Mouse (Mus musculus) heart, embryonic 11.5 days (tissue): Measurements from ENCODE around the gene Eva1b. TPM values are rescaled to one million over a fixed set of nuclear protein-coding genes. Genes with fewer than 3 reads are reported as not detected.
"Not testable (repeated sequence)": the region's sequence is repeated elsewhere in the genome, so short reads cannot be mapped to it uniquely, and the experiment has no call there.

ENCODE experiments used
- ATAC-seq: fragments of 200-750 bp; cut with Nextera tagmentation; replicated peaks from 2 replicates; pipeline ENCODE4 v1.8.0; 2017; ENCODE audit warnings: moderate library complexity; ENCODE audit not compliant: insufficient number of reproducible peaks, low FRiP score, low TSS enrichment
- H3K27ac ChIP-seq: fragments of 300-500 bp; sonication (generic); 2 replicates; pipeline ENCODE4 v1.5.1; 2014; ENCODE audit warnings: mild to moderate bottlenecking, low read depth, low read length
- H3K27me3 ChIP-seq: fragments of 300-500 bp; sonication (generic); 2 replicates; pipeline ENCODE4 v1.6.1; 2014; ENCODE audit warnings: mild to moderate bottlenecking, low read length, mixed read lengths; ENCODE audit not compliant: control insufficient read depth, insufficient read depth
- H3K36me3 ChIP-seq: fragments of 300-500 bp; sonication (generic); 2 replicates; pipeline ENCODE4 v1.6.1; 2014; ENCODE audit warnings: mild to moderate bottlenecking, low read length, moderate library complexity, mixed read lengths; ENCODE audit not compliant: control insufficient read depth, insufficient read depth
- H3K4me1 ChIP-seq: fragments of 300-500 bp; sonication (generic); 2 replicates; pipeline ENCODE4 v1.6.1; 2014; ENCODE audit warnings: low read length; ENCODE audit not compliant: control insufficient read depth, insufficient read depth
- H3K4me2 ChIP-seq: fragments of 300-500 bp; sonication (generic); 2 replicates; pipeline ENCODE4 v1.6.1; 2014; ENCODE audit warnings: mild to moderate bottlenecking, moderate library complexity
- H3K4me3 ChIP-seq: fragments of 300-500 bp; sonication (generic); 2 replicates; pipeline ENCODE4 v1.5.1; 2014; ENCODE audit warnings: low read depth, low read length
- H3K9ac ChIP-seq: fragments of 300-500 bp; sonication (generic); 2 replicates; pipeline ENCODE4 v1.6.1; 2014; ENCODE audit warnings: mild to moderate bottlenecking, low read depth, low read length, moderate library complexity
- H3K9me3 ChIP-seq: fragments of 300-500 bp; sonication (generic); replicated peaks from 2 replicates; pipeline ENCODE4 v1.6.1; 2016; ENCODE audit warnings: low read length; ENCODE audit not compliant: control insufficient read depth
- WGBS: fragments of 180-500 bp; shearing (Covaris S2); extraction: QIAGEN DNeasy Blood & Tissue Kit; methylation state at CpG from one replicate; pipeline ENCODE4 v1.1.7; 2014; ENCODE audit not compliant: insufficient replicate concordance; 5-methylcytosine and 5-hydroxymethylcytosine counted together
- polyA plus RNA-seq: library from polyadenylated mRNA; unstranded; fragments of >200 nt; fragmentation: Nextera tagmentation; extraction: Ambion mirVana; gene quantifications from 2 replicates; pipeline ENCODE4 v1.2.1, GENCODE M21; 2014

The Eva1b gene
- polyA plus RNA-seq, 1 experiment from 2014 or later = 31.9 TPM

DNA sequence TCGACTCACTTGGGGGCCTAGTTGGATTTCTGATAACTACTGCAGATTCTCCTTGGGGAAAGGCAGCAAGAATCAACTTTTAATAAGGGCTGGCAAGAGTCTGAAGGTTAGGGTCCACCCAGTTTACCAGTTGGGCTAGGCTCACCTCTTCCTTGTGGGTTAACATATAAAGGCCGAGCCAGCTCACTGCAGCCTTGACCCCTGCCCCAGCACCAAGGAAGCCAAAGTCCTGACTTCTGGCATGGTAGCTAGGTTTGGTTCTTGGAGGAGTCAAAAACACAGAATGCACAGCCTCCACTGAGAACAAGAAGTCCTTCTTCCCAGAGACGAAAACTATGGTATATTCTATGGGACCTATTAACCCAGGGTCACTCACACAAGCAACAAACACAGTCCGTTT, 16.1 kb downstream of the Eva1b start:
- H3K4me2 ChIP-seq = peak overlapping the region; percentile 99
- no peak overlapping the region for H3K27ac ChIP-seq
- no peak overlapping the region for H3K9ac ChIP-seq
- WGBS = 58% methylated on average over 4 of the region's 4 CpGs
- H3K36me3 ChIP-seq = peaks cover 15% of the 10 kb centered on the region
- ATAC-seq = no peak
- H3K9me3 ChIP-seq = no peaks in the 10 kb centered on the region
- peaks cover 15% of the 10 kb centered on the region for H3K4me1 ChIP-seq
- no peak overlapping the region for H3K4me3 ChIP-seq
- no peaks in the 10 kb centered on the region for H3K27me3 ChIP-seq

DNA sequence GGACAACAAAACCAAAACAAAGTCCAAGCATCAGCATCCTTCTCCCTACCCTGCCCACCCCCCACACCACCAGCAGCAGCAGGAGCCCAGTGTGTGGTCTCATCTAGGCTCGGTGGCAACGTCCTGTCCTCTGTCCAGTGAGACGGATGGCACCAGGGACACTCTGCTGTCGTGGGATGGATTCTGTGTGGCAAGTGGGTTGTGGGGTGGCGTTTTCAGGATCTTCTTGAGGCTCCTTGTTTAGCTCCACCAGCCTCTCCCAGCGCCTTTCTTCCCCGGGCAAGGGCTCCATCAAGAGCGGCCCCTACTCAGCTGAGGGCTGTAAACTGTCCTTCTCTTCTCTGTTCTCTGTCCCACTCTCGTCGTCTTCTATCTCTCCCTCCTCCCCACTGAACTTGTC, 17.5 kb downstream of the Eva1b start:
- not testable (repeated sequence) for H3K4me2 ChIP-seq, H3K27ac ChIP-seq, H3K9me3 ChIP-seq, H3K4me3 ChIP-seq, ATAC-seq, H3K27me3 ChIP-seq, H3K9ac ChIP-seq
- Histone ChIP-seq H3K4me1 (peaks cover 15% of the 10 kb centered on the region), H3K36me3 (peaks cover 27% of the 10 kb centered on the region)
- 69% methylated on average over 8 of the region's 10 CpGs for WGBS

DNA sequence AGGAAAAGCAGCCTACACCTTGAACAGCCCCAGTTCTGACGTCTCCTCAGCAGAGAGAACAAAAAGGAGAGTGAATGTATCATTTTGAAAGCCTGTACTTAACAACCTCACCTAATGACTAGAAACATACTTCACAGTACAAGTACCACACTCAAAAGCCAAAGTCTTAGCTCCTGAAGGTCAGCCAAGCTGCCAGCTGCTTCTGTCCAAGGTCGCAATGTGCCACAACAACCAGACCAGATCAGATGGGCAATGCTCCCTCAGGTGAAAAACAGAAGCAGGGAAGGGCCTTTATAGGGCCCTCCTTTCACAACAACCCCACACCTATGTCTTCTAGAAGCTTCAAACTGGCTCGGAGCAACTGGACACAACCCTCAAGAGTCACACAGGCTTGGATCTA, 18.5 kb downstream of the Eva1b start:
- H3K27ac ChIP-seq = peak overlapping the region; percentile 25; the same call in 1 of the 2 replicates
- WGBS = 79% methylated on average over 3 of the region's 3 CpGs
- ATAC-seq = no peak

DNA sequence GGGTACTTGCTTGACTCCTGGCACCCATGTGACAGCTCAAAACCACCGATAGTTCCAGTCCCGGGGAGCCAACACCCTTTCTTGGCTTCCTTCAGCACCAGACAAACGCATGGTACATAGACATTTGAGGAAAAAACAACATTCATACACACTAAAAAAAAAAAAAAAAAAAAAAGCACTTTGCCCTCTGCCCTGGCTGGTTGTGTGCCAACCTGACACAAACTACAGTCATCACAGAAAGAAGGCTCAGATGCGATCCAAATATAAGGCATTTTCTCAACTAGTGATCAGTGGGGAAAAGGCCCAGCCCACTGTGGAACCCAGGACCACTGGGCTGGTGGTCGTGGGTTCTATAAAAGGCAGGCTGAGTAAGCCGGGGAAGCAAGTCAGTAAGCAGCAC, 21.3 kb downstream of the Eva1b start:
- Histone ChIP-seq H3K27me3 (no peaks in the 10 kb centered on the region), H3K27ac (no peak overlapping the region), H3K4me2 (no peak overlapping the region), H3K36me3 (peaks cover 43% of the 10 kb centered on the region), H3K9me3 (no peaks in the 10 kb centered on the region), H3K4me3 (no peak overlapping the region), H3K4me1 (0 out of 2 replicates have a peak, but pooled peaks cover 6% of the 10 kb centered on the region), H3K9ac (no peak overlapping the region)
- ATAC-seq = no peak
- WGBS = 86% methylated on average over 6 of the region's 6 CpGs

More for the DNA sequence above, 18.5 kb downstream of the Eva1b start:
- H3K9me3 ChIP-seq = no peaks in the 10 kb centered on the region
- H3K9ac ChIP-seq = no peak overlapping the region
- H3K27me3 ChIP-seq = no peaks in the 10 kb centered on the region
- peaks cover 35% of the 10 kb centered on the region for H3K36me3 ChIP-seq
- no peak overlapping the region for H3K4me3 ChIP-seq
- no peak overlapping the region for H3K4me2 ChIP-seq
- peaks cover 15% of the 10 kb centered on the region for H3K4me1 ChIP-seq

DNA sequence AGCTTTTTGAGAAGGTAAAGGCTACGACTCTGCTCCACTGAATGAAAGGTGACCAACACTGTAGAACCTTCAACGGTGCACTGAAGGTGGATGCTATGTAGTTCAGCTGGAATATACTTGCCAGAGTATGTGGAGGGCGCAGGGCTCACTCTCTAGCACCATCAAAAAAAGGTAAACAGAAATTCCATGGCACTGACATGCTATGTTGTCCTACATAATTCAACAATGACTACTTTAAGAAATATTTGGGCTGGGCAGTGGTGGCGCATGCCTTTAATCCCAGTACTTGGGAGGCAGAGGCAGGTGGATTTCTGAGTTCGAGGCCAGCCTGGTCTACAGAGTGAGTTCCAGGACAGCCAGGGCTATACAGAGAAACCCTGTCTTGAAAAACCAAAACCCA, 23.2 kb downstream of the Eva1b start:
- not testable (repeated sequence) for H3K27ac ChIP-seq, H3K9ac ChIP-seq, H3K4me1 ChIP-seq, H3K4me3 ChIP-seq, H3K9me3 ChIP-seq, H3K27me3 ChIP-seq, H3K4me2 ChIP-seq, ATAC-seq
- H3K36me3 ChIP-seq = peaks cover 52% of the 10 kb centered on the region
- WGBS = 93% methylated on average over 5 of the region's 5 CpGs

DNA sequence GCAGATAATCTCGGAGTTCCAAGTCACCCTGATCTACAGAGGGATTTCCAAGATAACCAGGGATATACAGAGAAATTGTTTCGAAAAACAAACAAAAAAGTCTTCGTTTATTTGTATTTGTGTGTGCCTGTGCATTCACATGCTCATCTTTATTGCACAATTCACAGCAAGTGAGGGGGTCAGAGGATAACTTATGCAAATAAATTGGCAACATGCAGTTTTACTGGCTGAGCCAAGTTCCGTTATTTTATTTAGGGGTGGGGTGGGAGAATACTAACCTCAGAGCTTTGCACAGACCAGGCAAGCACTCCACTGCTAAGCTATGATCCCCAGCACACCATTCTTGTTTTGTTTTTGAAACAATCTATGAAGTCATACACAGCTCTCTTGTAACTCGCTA, 26.3 kb downstream of the Eva1b start:
- H3K9me3 ChIP-seq = no peaks in the 10 kb centered on the region
- no peaks in the 10 kb centered on the region for H3K27me3 ChIP-seq
- no peak overlapping the region for H3K27ac ChIP-seq
- H3K36me3 ChIP-seq = peaks cover 53% of the 10 kb centered on the region
- ATAC-seq = no peak
- H3K4me1 ChIP-seq = no peaks in the 10 kb centered on the region
- H3K4me2 ChIP-seq = no peak overlapping the region
- H3K9ac ChIP-seq = no peak overlapping the region
- WGBS = 90% methylated on average over 5 of the region's 5 CpGs
- no peak overlapping the region for H3K4me3 ChIP-seq

DNA sequence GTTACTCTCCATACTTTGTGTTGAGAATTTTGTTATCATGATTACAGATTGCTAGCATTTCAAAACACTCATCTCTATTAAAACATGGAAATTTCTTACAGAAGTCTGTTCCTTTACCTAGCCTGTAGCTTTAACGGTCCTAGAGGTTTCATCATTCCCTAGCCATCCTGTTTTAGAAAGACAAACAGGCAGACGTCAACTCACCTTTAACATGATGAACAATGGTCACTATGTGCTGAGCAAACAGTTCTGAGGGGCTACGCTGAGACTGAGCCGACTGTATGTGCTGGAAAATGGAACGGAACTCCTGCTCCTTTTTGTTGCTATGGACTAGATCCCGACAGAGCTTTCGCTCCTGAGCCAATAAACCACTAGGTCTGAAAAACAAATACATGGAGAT, 28.4 kb downstream of the Eva1b start:
- not testable (repeated sequence) for H3K27ac ChIP-seq, H3K9ac ChIP-seq, H3K27me3 ChIP-seq, H3K4me2 ChIP-seq, H3K4me3 ChIP-seq, ATAC-seq, H3K9me3 ChIP-seq, H3K4me1 ChIP-seq
- 92% methylated on average over 7 of the region's 7 CpGs for WGBS
- H3K36me3 ChIP-seq = peaks cover 45% of the 10 kb centered on the region

DNA sequence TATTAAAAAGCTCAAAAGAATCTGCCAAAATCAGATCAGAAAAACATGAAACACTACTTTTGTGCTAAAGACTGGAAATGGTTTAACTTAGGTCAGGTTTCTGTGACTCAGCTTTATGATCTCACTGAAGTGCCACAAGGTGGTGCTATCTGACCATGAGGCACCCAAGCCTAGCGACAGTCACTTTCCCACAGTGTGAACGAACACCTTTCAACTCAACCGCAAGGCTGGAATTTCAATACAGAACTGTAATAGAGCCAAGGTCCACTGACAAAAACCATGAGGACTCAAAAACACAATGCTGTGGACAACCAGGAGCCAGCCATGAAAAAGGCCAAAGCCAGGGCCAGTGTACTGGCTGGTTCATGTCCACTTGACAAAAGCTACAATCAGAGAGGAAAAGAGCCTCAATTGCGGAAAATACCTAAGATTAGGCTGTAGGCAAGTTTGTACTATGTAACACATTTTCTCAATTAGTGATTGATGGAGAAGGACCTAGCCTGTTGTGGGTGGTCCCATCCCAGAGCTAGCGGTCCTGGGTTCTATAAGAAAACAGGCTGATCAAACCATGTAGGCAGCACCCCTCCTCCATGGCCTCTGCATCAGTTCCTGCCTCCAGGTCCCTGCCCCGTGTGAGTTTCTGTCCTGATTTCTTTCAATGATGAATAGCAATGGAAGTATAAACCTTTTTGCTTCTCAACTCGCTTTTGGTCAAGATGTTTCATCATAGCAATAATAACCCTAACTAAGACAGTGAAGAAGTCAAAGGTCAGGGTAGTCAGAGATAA, 33.8 kb downstream of the Eva1b start:
- H3K9ac ChIP-seq = no peak overlapping the region
- no peak overlapping the region for H3K4me2 ChIP-seq
- WGBS = 62% methylated on average over 7 of the region's 7 CpGs
- no peak overlapping the region for H3K27ac ChIP-seq
- H3K9me3 ChIP-seq = no peaks in the 10 kb centered on the region
- no peaks in the 10 kb centered on the region for H3K4me1 ChIP-seq
- H3K36me3 ChIP-seq = peaks cover 26% of the 10 kb centered on the region
- no peaks in the 10 kb centered on the region for H3K27me3 ChIP-seq
- ATAC-seq = no peak
- no peak overlapping the region for H3K4me3 ChIP-seq

DNA sequence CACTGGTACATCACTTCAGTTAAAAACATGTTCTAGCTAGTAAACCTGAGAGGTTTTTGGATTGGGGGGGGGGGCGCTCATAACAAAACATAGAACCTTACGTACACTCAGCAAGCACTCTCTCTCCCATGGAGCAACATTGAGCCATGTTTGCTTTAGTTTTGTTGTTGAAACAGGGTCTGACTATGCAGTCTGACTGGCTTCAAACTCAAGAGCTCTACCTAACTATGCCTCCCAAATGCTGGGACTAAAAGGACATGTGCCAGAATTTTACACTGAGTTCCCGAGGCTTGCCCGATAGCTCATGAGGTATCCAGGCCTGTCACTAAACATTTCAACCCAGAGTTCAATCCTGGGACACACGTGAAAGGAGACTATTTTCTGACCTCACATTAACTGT, 35.5 kb downstream of the Eva1b start:
- H3K9ac ChIP-seq = no peak overlapping the region
- ATAC-seq = no peak
- H3K27me3 ChIP-seq = no peaks in the 10 kb centered on the region
- H3K9me3 ChIP-seq = no peaks in the 10 kb centered on the region
- H3K27ac ChIP-seq = no peak overlapping the region
- H3K4me2 ChIP-seq = no peak overlapping the region
- H3K36me3 ChIP-seq = peaks cover 15% of the 10 kb centered on the region
- H3K4me1 ChIP-seq = no peaks in the 10 kb centered on the region
- no peak overlapping the region for H3K4me3 ChIP-seq
- WGBS = 87% methylated on average over 5 of the region's 5 CpGs
